Mouse (Mus musculus) hindbrain, embryonic 15.5 days (tissue): Measurements from ENCODE around the gene Ccl9. TPM values are rescaled to one million over a fixed set of nuclear protein-coding genes. Genes with fewer than 3 reads are reported as not detected.

ENCODE experiments used
- ATAC-seq: fragments of 200-750 bp; cut with Nextera tagmentation; 2 replicates; pipeline ENCODE4 v1.8.0; 2017; ENCODE audit warnings: low read depth, moderate number of reproducible peaks, moderate TSS enrichment; ENCODE audit not compliant: low FRiP score
- H3K27ac ChIP-seq: fragments of 300-500 bp; sonication (generic); replicated peaks from 2 replicates; pipeline ENCODE4 v1.5.1; 2015; ENCODE audit warnings: mild to moderate bottlenecking, inconsistent platforms
- H3K27me3 ChIP-seq: fragments of 300-500 bp; sonication (generic); 2 replicates; pipeline ENCODE4 v1.6.1; 2015; ENCODE audit warnings: control low read depth, inconsistent platforms
- H3K36me3 ChIP-seq: fragments of 300-500 bp; sonication (generic); 2 replicates; pipeline ENCODE4 v1.6.1; 2015; ENCODE audit warnings: control low read depth, inconsistent platforms
- H3K4me1 ChIP-seq: fragments of 300-500 bp; sonication (generic); replicated peaks from 2 replicates; pipeline ENCODE4 v1.6.1; 2015; ENCODE audit warnings: control low read depth, inconsistent platforms
- H3K4me2 ChIP-seq: fragments of 300-500 bp; sonication (generic); 2 replicates; pipeline ENCODE4 v1.6.1; 2015; ENCODE audit warnings: moderate library complexity, mild to moderate bottlenecking, inconsistent platforms
- H3K4me3 ChIP-seq: fragments of 300-500 bp; sonication (generic); 2 replicates; pipeline ENCODE4 v1.5.1; 2015; ENCODE audit warnings: mild to moderate bottlenecking, inconsistent platforms
- H3K9ac ChIP-seq: fragments of 300-500 bp; sonication (generic); 2 replicates; pipeline ENCODE4 v1.6.1; 2015; ENCODE audit warnings: inconsistent platforms
- H3K9me3 ChIP-seq: fragments of 300-500 bp; sonication (generic); 2 replicates; pipeline ENCODE4 v1.6.1; 2016; ENCODE audit warnings: control low read depth, inconsistent platforms
- WGBS: fragments of 180-500 bp; shearing (Covaris S2); methylation state at CpG from one replicate; pipeline ENCODE4 v1.1.7; 2015; 5-methylcytosine and 5-hydroxymethylcytosine counted together
- polyA plus RNA-seq: library from polyadenylated mRNA; unstranded; fragments of >200 nt; fragmentation: Nextera tagmentation; extraction: Ambion mirVana; gene quantifications from 2 replicates; pipeline ENCODE4 v1.2.1, GENCODE M21; 2015

Gene Ccl9
- polyA plus RNA-seq, 1 experiment from 2014 or later = 3.0 TPM

GRCm38 (mm10) chr11:83529024-83529423, 49.4 kb downstream of the Ccl9 start:
- H3K9ac ChIP-seq = no peak overlapping the region
- H3K4me1 ChIP-seq = 0 out of 2 replicates have a peak, but pooled peaks cover under 1% of the 10 kb centered on the region
- no peaks in the 10 kb centered on the region for H3K36me3 ChIP-seq
- WGBS = 69% methylated on average over 12 of the region's 12 CpGs
- H3K4me3 ChIP-seq = no peak overlapping the region
- H3K9me3 ChIP-seq = no peaks in the 10 kb centered on the region
- H3K27ac ChIP-seq = no peak overlapping the region
- no peaks in the 10 kb centered on the region for H3K27me3 ChIP-seq
- no peak overlapping the region for H3K4me2 ChIP-seq
- ATAC-seq = no peak

Other genes starting within 250 kb of the Ccl9 start
- 44.2 and 48.6 TPM in 2 replicates for gene Rasl10b, start 169.5 kb downstream of the Ccl9 start, polyA plus RNA-seq
- 0.41 and 0.91 TPM in 2 replicates for gene Gas2l2, start 149.2 kb downstream of the Ccl9 start, polyA plus RNA-seq
- 0.42 and 0.78 TPM in 2 replicates for gene 1700020L24Rik, start 141.0 kb downstream of the Ccl9 start, polyA plus RNA-seq
- 4.2 TPM in 2 replicates for gene Mmp28, start 115.6 kb downstream of the Ccl9 start, polyA plus RNA-seq
- 9.9 and 12.2 TPM in 2 replicates for gene Taf15, start 105.5 kb downstream of the Ccl9 start, polyA plus RNA-seq
- gene Heatr9, start 56.5 kb downstream of the Ccl9 start, polyA plus RNA-seq = not detected in 2 replicates
- gene Ccl5, start 48.1 kb downstream of the Ccl9 start, polyA plus RNA-seq = 1.3 TPM in 1 of 2 replicates, not detected in the other
- 2.7 and 4.6 TPM in 2 replicates for gene Ccl6, start 14.5 kb upstream of the Ccl9 start, polyA plus RNA-seq
- not detected in 2 replicates for gene Rpl9-ps1, start 67.0 kb upstream of the Ccl9 start, polyA plus RNA-seq
- 0.94 and 1.8 TPM in 2 replicates for gene Ccl3, start 70.7 kb upstream of the Ccl9 start, polyA plus RNA-seq
- 0.80 and 2.0 TPM in 2 replicates for gene Ccl4, start 83.9 kb upstream of the Ccl9 start, polyA plus RNA-seq
- 1.00 and 1.0 TPM in 2 replicates for gene Wfdc17, start 125.4 kb upstream of the Ccl9 start, polyA plus RNA-seq
- gene Wfdc18, start 130.4 kb upstream of the Ccl9 start, polyA plus RNA-seq = not detected in 2 replicates
- gene Wfdc21, start 168.3 kb upstream of the Ccl9 start, polyA plus RNA-seq = not detected in 2 replicates
- gene Heatr6, start 175.1 kb upstream of the Ccl9 start, polyA plus RNA-seq = 31.3 and 32.7 TPM in 2 replicates